Mouse (Mus musculus): ENCODE results near the gene Mnx1. TPM values are rescaled to one million over a fixed set of nuclear protein-coding genes. Genes with fewer than 3 reads are reported as not detected.

Mnx1 gene
- 0.43 and 1.3 TPM in 2 replicates for polyA plus RNA-seq (2012; rRNA removed)

GRCm38 (mm10) chr5:29478208-29479197 is at the start of gene Mnx1:
Gene Mnx1, minus strand, starts transcription at chr5:29478470.

DNA sequence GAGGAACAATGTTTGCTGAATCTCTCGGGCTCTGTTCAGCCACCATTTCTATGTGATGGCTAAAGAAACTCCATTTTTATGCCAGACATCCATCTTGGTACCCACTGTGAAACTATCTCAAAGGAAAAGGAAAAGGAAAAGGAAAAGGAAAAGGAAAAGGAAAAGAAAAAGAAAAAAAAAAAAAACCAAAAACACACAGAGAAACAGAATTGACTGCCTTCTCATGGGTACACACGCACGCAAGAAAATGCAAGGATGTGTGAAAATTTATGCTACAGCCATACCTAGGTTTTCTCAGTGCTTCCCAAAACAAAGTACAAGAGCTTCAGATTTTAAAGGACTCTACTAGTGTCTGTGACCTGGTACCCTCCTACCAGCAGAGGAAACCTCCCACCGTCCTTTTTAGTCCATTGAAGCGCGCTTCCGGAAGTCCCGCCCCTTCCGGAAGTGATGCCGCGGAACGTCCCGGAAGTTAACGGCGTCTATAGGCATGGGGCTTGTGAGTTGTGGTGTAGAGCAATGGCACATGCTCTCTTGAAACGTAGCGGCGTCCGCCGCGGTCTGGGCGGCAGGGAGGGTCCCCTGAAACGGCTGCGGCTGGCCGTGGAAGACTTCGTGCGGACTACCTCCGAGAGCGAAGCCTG is 43.9 kb downstream of the Mnx1 start, which contains the start of gene Nom1:
TSS of gene Nom1 (plus strand) at position 437 of the 644 bp plus-strand sequence.

Other genes starting within 250 kb of the Mnx1 start
- gene Lmbr1, start 100.1 kb downstream of the Mnx1 start, polyA plus RNA-seq (2012; rRNA removed), result 5.8 and 7.1 TPM in 2 replicates
- 22.5 and 36.4 TPM in 2 replicates for gene Nom1, start 43.8 kb downstream of the Mnx1 start, polyA plus RNA-seq (2012; rRNA removed)
- gene Ube3c, start 90.8 kb upstream of the Mnx1 start, polyA plus RNA-seq (2012; rRNA removed), result 28.3 and 30.8 TPM in 2 replicates

All from central nervous system, embryonic 11.5 days (tissue).